Mouse (Mus musculus) erythroblast, embryonic 14.5 days (primary cell): ENCODE measurements around the gene Rcvrn.

Source experiments
- GATA1 ChIP-seq: IDR thresholded peaks from 2 replicates; pipeline ENCODE4 v1.6.1; 2012; ENCODE audit warnings: low read length, inconsistent platforms, mixed read lengths
- TAL1 ChIP-seq: IDR thresholded peaks from 3 replicates; pipeline ENCODE4 v1.6.1; 2012; ENCODE audit warnings: low read length, inconsistent platforms, mixed read lengths

GRCm38 (mm10) chr11:67679930-67680329 is 15.2 kb upstream of the Rcvrn start:
- TF ChIP-seq TAL1 (no peak), GATA1 (no peak)
